Mouse (Mus musculus): ENCODE measurements around the gene Pmpca. TPM values are rescaled to one million over a fixed set of nuclear protein-coding genes. Genes with fewer than 3 reads are reported as not detected.

The Pmpca gene
- polyA plus RNA-seq, 1 experiment from 2014 or later, result 103 TPM

Other genes starting within 250 kb of the Pmpca start
- not detected in 2 replicates for gene Lhx3, start 181.1 kb upstream of the Pmpca start, polyA plus RNA-seq (2015; fragmentation: Nextera tagmentation; extraction: Ambion mirVana)
- gene Qsox2, start 151.8 kb upstream of the Pmpca start, polyA plus RNA-seq (2015; fragmentation: Nextera tagmentation; extraction: Ambion mirVana), result 8.8 and 14.3 TPM in 2 replicates
- 0.08 and 0.15 TPM in 2 replicates for gene Ccdc187, start 94.8 kb upstream of the Pmpca start, polyA plus RNA-seq (2015; fragmentation: Nextera tagmentation; extraction: Ambion mirVana)
- 64.4 and 71.6 TPM in 2 replicates for gene Gpsm1, start 73.8 kb upstream of the Pmpca start, polyA plus RNA-seq (2015; fragmentation: Nextera tagmentation; extraction: Ambion mirVana)
- 22.1 and 27.9 TPM in 2 replicates for gene Dnlz, start 37.2 kb upstream of the Pmpca start, polyA plus RNA-seq (2015; fragmentation: Nextera tagmentation; extraction: Ambion mirVana)
- gene Card9, start 28.4 kb upstream of the Pmpca start, polyA plus RNA-seq (2015; fragmentation: Nextera tagmentation; extraction: Ambion mirVana), result 0.60 and 1.7 TPM in 2 replicates
- gene Snapc4, start 8.7 kb upstream of the Pmpca start, polyA plus RNA-seq (2015; fragmentation: Nextera tagmentation; extraction: Ambion mirVana), result 16.8 and 19.6 TPM in 2 replicates
- 72.3 and 82.9 TPM in 2 replicates for gene Entr1, start within 50 bp of the Pmpca start, polyA plus RNA-seq (2015; fragmentation: Nextera tagmentation; extraction: Ambion mirVana)
- 14.3 and 16.7 TPM in 2 replicates for gene Inpp5e, start 19.9 kb downstream of the Pmpca start, polyA plus RNA-seq (2015; fragmentation: Nextera tagmentation; extraction: Ambion mirVana)
- 10.5 and 14.5 TPM in 2 replicates for gene Sec16a, start 55.9 kb downstream of the Pmpca start, polyA plus RNA-seq (2015; fragmentation: Nextera tagmentation; extraction: Ambion mirVana)
- gene Notch1, start 127.3 kb downstream of the Pmpca start, polyA plus RNA-seq (2015; fragmentation: Nextera tagmentation; extraction: Ambion mirVana), result 10.8 and 24.2 TPM in 2 replicates
- 159 and 197 TPM in 2 replicates for gene Egfl7, start 190.7 kb downstream of the Pmpca start, polyA plus RNA-seq (2015; fragmentation: Nextera tagmentation; extraction: Ambion mirVana)
- not detected in 2 replicates for gene Gm20532, start 197.3 kb downstream of the Pmpca start, polyA plus RNA-seq (2015; fragmentation: Nextera tagmentation; extraction: Ambion mirVana)
- gene Agpat2, start 215.1 kb downstream of the Pmpca start, polyA plus RNA-seq (2015; fragmentation: Nextera tagmentation; extraction: Ambion mirVana), result 19.9 and 26.3 TPM in 2 replicates
- gene Fam69b, start 239.1 kb downstream of the Pmpca start, polyA plus RNA-seq (2015; fragmentation: Nextera tagmentation; extraction: Ambion mirVana), result 12.2 and 18.0 TPM in 2 replicates